Mouse (Mus musculus) ovary, postnatal 10 days (tissue): ENCODE measurements around the gene Prl7b1.

Source experiments
- DNase-seq: peaks from one replicate; pipeline ENCODE4 v3.0.0; 2022; ENCODE audit warnings: low spot score

Gene Prl7b1

GRCm38 (mm10) chr13:27610482-27610881, at the start of gene Prl7b1:
Gene Prl7b1 (minus strand): TSS chr13:27610582.
- DNase-seq = no peak

GRCm38 (mm10) chr13:27642393-27642792, 32.0 kb upstream of the Prl7b1 start, which contains the start of gene Prl7a1:
Gene Prl7a1 (minus strand): TSS chr13:27642493.
- no peak for DNase-seq

GRCm38 (mm10) chr13:27582071-27582470, 28.3 kb downstream of the Prl7b1 start, which contains the start of gene Prl8a1:
Gene Prl8a1 (minus strand): TSS chr13:27582171.
- no peak for DNase-seq

GRCm38 (mm10) chr13:27564506-27564905, 45.9 kb downstream of the Prl7b1 start, which contains the start of gene Prl8a9:
Gene Prl8a9 (minus strand): TSS chr13:27564606.
- no peak for DNase-seq

GRCm38 (mm10) chr13:27553336-27553735, 57.0 kb downstream of the Prl7b1 start:
- no peak for DNase-seq
